ENCODE assay signal across 23 mouse cellular contexts in the genomic region with DNA sequence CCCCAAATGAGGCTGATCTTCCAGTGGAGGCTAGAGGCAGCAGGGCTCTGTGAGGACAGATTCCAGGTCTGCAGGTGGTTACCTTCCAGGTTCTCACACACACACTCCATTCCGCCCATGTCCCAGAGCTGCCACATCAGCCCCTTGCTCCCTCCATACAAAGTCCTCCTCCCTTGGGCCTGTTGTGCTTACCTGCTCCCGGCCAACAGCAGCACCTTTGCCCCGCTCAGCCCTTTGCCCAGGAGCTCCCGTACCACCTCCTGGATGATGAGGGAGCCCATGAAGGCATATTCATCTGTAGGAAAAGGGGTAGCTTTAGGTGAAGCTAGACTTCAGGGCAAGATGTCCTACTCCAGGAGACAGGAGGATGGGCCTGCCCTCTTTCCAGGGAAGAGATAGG. TPM values are rescaled to one million over a fixed set of nuclear protein-coding genes. Genes with fewer than 3 reads are reported as not detected.
"Had no signal": no experiment of that assay in that cellular context is flagged by ENCODE, and none has a peak within 500 bp of the region (broad histone marks: within the 10 kb centered on the region; RNA-seq: fewer than 3 reads in every experiment).

No protein-coding gene starts in this region.

- H3K4me2 ChIP-seq: liver, embryonic 12.5 days; liver, embryonic 15.5 days; lung, embryonic 15.5 days; midbrain, embryonic 15.5 days; neural tube, embryonic 12.5 days; neural tube, embryonic 15.5 days; stomach, embryonic 15.5 days had no signal

- H3K9ac ChIP-seq: liver, embryonic 12.5 days; liver, embryonic 15.5 days; lung, embryonic 15.5 days; midbrain, embryonic 15.5 days; neural tube, embryonic 12.5 days; neural tube, embryonic 15.5 days; stomach, embryonic 15.5 days had no signal

- H3K36me3 ChIP-seq: liver, embryonic 12.5 days; liver, embryonic 15.5 days; lung, embryonic 15.5 days; midbrain, embryonic 10.5 days; midbrain, embryonic 15.5 days; neural tube, embryonic 12.5 days; neural tube, embryonic 15.5 days; stomach, embryonic 15.5 days had no signal

- DNase-seq: layer of hippocampus, adult 9-11 months; lung, adult 18-20 months; lung, postnatal 10 days; lung, postnatal 36 days; right cerebral cortex, adult 18-20 months; right cerebral cortex, postnatal 14 days; right cerebral cortex, postnatal 4 days; thymus, postnatal 36 days had no signal

- H3K4me3 ChIP-seq: layer of hippocampus, adult 2 months; left cerebral cortex, adult 2 months; liver, embryonic 12.5 days; liver, embryonic 15.5 days; lung, embryonic 15.5 days; megakaryocyte, embryonic 14.5 days; midbrain, embryonic 10.5 days; midbrain, embryonic 15.5 days; neural tube, embryonic 12.5 days; neural tube, embryonic 15.5 days; stomach, embryonic 15.5 days had no signal

- H3K9me3 ChIP-seq: liver, embryonic 12.5 days; liver, embryonic 15.5 days; lung, embryonic 15.5 days; megakaryocyte, embryonic 14.5 days; midbrain, embryonic 10.5 days; midbrain, embryonic 15.5 days; neural tube, embryonic 12.5 days; neural tube, embryonic 15.5 days; stomach, embryonic 15.5 days had no signal

- ATAC-seq: intestine, postnatal 0 days; liver, embryonic 12.5 days; midbrain, embryonic 15.5 days had no signal

- H3K27ac ChIP-seq: layer of hippocampus, adult 2 months; left cerebral cortex, adult 2 months; liver, embryonic 12.5 days; liver, embryonic 15.5 days; lung, embryonic 15.5 days; midbrain, embryonic 10.5 days; midbrain, embryonic 15.5 days; neural tube, embryonic 12.5 days; neural tube, embryonic 15.5 days; stomach, embryonic 15.5 days had no signal

RNA-seq across cellular contexts. Expression of gene Notum, which starts 3.7 kb away (rescaled TPM):
- polyA plus RNA-seq: thymus, postnatal 0 days had no signal

RNA-seq across cellular contexts. Expression of gene Myadml2, which starts 9.3 kb away (rescaled TPM):
- polyA plus RNA-seq: intestine, embryonic 14.5 days; intestine, postnatal 0 days; limb, embryonic 11.5 days; midbrain, embryonic 10.5 days had no signal
